Mouse (Mus musculus) right cerebral cortex, postnatal 14 days (tissue): ENCODE data around the gene Myt1l.
A peak's percentile ranks its signal among the peaks of the same experiment; 100 is the strongest.

Experiments used
- DNase-seq: peaks from one replicate; pipeline ENCODE4 v3.0.0; 2022

Myt1l gene

GRCm38 (mm10) chr12:29740346-29741025 lies 212.3 kb downstream of the Myt1l start:
- peak; percentile 28 for DNase-seq

DNA sequence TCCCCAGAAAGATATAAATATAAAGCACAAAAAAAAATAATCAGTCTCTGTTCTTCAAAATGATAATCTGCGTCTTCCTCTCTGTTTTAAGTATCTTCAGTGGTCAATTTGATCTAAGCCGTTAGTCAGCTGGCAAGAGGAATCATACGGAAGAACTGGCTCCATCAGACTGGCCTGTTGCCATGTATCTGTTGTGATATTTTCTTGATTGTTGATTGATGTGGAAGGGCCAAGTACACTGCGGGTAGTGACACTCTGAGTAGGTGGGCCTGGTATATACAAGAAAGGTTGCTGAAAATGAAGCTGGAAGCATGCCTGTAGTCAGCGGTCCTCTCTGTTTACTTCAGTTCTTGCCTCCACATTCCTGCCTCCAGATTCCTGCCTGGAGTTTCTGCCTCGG lies 213.0 kb downstream of the Myt1l start:
- no peak for DNase-seq

- DNase-seq = no peak
Observed at GRCm38 (mm10) chr12:29750604-29751128, 222.5 kb downstream of the Myt1l start.

GRCm38 (mm10) chr12:29755086-29755871 lies 227.1 kb downstream of the Myt1l start:
- DNase-seq = no peak

- peak; percentile 69 for DNase-seq
Observed at GRCm38 (mm10) chr12:29755872-29756265, 227.7 kb downstream of the Myt1l start.

DNA sequence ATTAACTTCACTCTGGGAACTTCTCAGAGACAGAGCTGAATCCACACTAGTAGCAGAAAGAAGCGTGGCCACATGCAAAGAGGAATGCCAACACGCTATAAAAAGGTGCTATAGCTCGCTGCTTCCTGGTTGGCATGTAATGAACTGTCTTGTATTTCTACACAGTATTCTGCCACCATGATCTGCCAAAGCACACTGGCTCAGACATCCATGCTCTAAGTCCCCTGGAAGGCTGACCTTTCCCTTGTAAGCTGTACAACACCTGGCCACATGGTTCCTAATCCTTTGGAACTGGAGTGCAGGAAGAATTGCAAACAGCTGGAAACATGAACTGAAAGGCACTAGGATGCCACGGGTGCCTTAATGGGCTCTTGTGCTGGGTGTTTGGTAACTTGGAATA lies 232.4 kb downstream of the Myt1l start:
- DNase-seq = no peak

DNA sequence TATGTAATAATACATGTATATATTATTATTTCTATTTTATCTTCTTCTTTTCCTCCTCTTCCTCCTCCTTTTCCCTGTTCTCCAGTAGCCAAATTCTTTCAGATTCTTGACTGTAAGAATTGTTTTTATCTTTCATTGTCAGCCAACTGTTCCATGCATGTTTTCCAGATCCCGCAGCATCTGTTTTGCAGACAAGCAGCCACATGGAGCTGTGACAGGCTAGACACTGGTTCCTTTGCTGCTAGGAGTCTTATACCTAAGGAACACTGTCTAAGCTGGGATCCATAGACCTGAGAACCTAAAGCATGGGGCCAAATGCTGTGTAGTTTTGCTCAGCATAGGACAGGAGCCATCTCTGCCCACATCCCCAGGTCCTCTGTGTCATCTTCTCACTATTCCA lies 238.0 kb downstream of the Myt1l start:
- DNase-seq = no peak

DNA sequence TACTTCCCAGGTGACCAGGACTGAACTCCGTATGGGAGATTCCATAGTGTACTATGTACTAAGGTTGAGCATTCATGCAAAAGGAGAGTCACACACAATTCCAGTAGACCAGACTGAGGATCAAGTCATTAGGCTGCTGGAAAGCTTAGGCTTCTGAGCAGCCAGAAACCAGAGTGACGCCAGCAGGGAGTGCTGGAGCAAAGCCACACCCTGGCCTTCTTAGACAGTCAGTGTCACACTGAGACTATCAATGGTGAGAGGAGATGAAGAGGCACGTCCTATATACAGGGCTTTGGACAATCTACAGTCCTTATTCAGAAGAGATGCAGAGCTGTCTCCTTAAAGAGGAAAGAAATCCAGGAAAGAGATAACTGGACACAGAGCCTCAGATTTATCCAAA lies 243.6 kb downstream of the Myt1l start:
- no peak for DNase-seq

DNA sequence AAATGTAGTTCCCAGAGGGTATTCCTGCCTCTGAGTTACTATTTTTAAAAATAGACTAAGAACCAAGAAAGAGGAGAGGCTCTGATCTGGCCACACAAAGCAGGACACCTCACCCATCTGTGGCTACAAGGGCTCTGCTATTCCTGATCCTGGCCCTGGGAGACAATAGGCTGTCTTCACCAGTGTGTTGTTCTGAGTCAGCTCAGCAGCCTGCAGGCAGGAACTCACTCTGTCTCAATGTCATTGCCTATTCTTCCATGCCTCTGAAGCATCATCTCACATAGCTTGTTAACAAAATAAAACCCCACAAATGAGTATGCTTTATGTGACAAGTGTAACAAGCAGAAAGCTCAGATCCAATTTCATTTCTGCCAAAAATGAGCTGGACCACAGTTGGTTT lies 244.2 kb downstream of the Myt1l start:
- no peak for DNase-seq

GRCm38 (mm10) chr12:29778901-29779300 lies 250.7 kb downstream of the Myt1l start:
- no peak for DNase-seq

- DNase-seq = peak; percentile 59
Observed at GRCm38 (mm10) chr12:29789319-29790050, 261.3 kb downstream of the Myt1l start.

DNA sequence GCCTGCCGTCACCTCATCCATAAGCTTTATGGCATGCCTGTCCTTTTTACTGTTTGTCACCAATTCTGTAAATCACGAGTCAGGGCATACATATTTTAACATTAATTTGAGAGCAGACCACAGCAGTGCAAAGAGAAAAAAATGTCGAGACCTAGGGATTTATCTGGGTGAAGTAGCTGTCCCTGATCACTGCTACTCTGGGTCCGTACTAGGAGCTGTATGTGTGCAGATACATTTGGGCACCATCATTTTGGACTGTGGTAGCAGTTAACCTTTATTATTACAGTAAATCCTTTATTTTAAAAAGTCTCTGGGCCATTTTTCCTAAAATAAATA lies 261.8 kb downstream of the Myt1l start:
- DNase-seq = no peak

DNA sequence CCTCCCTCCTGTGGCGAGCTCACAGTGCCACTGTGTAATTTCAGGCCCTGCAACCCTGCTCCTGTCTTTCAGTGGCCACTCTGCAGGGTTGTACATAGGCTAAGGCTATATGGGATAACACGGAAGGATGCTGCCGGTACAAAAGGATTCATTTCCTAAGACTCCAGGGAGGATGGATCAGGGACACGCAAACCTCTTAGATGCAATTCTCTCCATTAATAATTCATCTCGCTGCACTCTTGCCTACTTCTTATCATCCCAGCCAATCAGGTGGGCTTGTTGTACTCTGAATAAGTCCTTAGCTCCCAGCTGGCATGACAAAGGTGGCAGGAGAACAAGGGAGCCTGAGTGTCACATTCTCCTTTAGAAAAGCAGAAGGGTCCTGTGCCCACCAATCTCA lies 264.8 kb downstream of the Myt1l start:
- DNase-seq = no peak

DNA sequence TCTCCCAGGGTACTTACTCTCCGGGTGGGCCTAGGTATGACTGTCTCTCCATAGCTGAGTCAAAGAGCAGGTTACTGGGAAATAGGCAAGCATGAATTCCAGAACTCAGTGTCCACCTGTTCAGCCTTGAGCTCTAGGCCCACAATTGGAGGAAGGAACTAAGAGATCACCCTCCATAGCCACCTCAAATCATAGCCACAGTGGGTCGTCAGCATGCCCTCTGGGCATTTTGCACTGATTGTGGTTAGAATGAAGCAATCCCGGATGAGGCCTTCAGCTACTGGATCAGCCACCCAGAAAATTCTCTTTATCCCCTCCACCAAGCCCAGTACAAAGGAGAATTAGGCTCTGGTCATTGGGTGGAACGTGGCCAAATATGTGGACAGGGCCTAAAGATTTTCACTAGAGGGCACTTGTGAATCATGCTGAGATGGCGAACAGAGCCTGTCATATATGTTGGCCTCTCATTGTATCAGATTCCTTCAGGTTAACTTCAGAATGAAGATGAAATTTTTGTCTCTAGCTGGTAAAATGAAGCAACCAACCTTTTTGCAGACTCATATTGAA lies 267.0 kb downstream of the Myt1l start:
- DNase-seq = no peak

GRCm38 (mm10) chr12:29798595-29799391 lies 270.6 kb downstream of the Myt1l start:
- no peak for DNase-seq

DNA sequence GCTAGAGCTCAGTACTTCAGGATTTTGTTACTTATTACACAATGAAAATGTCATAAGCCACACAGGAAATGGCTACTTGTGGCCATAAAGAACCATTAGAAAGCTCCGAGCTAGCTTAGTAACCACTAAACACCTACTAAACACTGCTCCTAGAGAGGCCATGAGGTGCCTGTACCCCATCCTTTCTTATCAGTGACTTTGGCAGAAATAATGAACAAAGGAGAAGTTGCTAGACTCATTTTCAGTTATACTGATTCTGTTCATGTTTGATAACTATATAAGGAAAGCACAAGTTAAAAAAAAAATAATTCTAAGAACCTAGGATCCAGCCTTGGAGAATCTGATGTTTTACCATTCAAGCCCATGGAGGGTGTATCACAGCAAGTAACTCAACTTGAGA lies 278.2 kb downstream of the Myt1l start:
- no peak for DNase-seq

- peak; percentile 23 for DNase-seq
Observed at GRCm38 (mm10) chr12:29809569-29810185, 281.5 kb downstream of the Myt1l start.

DNA sequence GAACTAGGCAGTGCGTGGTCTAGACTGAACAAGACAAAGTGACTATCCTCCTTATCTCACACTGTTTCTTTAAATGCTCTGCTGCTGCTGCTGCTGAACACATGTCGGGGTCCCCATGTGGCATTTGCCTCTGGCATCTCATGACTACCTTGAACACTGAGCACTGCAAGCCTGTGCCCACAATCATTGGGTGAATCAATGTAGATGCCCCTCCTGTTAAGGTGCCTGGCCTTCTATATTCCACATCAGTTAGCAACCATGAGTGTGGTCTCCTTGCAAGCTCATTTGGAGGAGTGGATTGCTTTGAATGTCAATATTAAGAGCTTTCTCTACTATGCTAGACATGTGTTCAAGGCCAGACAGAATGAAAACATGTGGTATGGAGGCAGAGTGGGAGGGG lies 287.3 kb downstream of the Myt1l start:
- no peak for DNase-seq

GRCm38 (mm10) chr12:29816130-29816529 lies 287.9 kb downstream of the Myt1l start:
- DNase-seq = no peak

- no peak for DNase-seq
Observed at GRCm38 (mm10) chr12:29816761-29817160, 288.6 kb downstream of the Myt1l start.

DNA sequence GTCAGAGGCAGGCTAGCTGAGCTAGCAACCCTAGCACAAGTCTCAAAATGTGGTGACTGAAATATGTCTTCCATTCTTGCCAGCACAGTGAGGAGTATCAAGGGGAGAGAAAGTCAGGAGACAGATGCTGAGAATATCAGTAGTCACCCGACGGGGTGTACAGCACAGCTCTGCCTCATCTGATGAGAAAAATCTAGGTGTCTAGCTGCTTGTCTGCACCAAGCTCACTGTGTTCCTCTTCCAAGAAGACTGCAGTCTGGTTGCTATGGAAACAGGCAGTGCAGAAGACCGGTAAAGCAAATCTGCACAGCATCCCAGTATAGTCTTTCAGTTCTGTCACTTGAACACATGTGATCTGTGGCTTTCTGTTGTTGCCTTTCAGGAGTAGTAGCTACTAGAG lies 294.0 kb downstream of the Myt1l start:
- DNase-seq = no peak
